Mouse (Mus musculus) cerebellum, adult 2 months (tissue): Measurements from ENCODE around the gene Casc4. TPM values are rescaled to one million over a fixed set of nuclear protein-coding genes. Genes with fewer than 3 reads are reported as not detected.
"Not testable (repeated sequence)": the region's sequence is repeated elsewhere in the genome, so short reads cannot be mapped to it uniquely, and the experiment has no call there.

Experiments used
- DNase-seq, 2 experiments: peaks; one replicate each; pipeline ENCODE4 v3.0.0; 2021
- H3K27ac ChIP-seq: fragments of 200-500 bp; 2 replicates; pipeline ENCODE4 v1.5.1; 2012; ENCODE audit warnings: low read length, control low read depth, inconsistent platforms; ENCODE audit not compliant: insufficient read depth
- H3K27me3 ChIP-seq: fragments of 200-500 bp; 2 replicates; pipeline ENCODE4 v1.6.1; 2012; ENCODE audit warnings: inconsistent platforms, mild to moderate bottlenecking, low read length, moderate library complexity; ENCODE audit not compliant: control insufficient read depth, insufficient read depth
- H3K4me1 ChIP-seq: fragments of 200-500 bp; 2 replicates; pipeline ENCODE4 v1.6.1; 2011; ENCODE audit warnings: low read length; ENCODE audit not compliant: control insufficient read depth, insufficient read depth
- H3K4me3 ChIP-seq: fragments of 200-500 bp; replicated peaks from 2 replicates; pipeline ENCODE3; 2011; ENCODE audit warnings: mild to moderate bottlenecking, low read depth, low read length, control low read depth; ENCODE audit not compliant: insufficient read depth
- CTCF ChIP-seq: fragments of 200-500 bp; IDR thresholded peaks from 2 replicates; pipeline ENCODE4 v1.5.1; 2011; ENCODE audit warnings: low read depth, mild to moderate bottlenecking, control low read depth, low read length, moderate library complexity, borderline replicate concordance; ENCODE audit not compliant: insufficient read depth
- POLR2A ChIP-seq: fragments of 200-500 bp; IDR thresholded peaks from 2 replicates; pipeline ENCODE4 v1.6.1; 2011; ENCODE audit warnings: low read length, control low read depth, borderline replicate concordance; ENCODE audit not compliant: insufficient read depth
- WGBS: fragments of 180-500 bp; shearing (Covaris S2); methylation state at CpG from one replicate; pipeline ENCODE4 v1.1.7; 2018; 5-methylcytosine and 5-hydroxymethylcytosine counted together
- polyA plus RNA-seq: library from polyadenylated mRNA; depleted of rRNA; stranded (reverse); fragments of >200 nt; gene quantifications from 2 replicates; pipeline ENCODE4 v1.2.3, GENCODE M21; 2012

The Casc4 gene
- polyA plus RNA-seq, 1 experiment = 36.3 TPM

DNA sequence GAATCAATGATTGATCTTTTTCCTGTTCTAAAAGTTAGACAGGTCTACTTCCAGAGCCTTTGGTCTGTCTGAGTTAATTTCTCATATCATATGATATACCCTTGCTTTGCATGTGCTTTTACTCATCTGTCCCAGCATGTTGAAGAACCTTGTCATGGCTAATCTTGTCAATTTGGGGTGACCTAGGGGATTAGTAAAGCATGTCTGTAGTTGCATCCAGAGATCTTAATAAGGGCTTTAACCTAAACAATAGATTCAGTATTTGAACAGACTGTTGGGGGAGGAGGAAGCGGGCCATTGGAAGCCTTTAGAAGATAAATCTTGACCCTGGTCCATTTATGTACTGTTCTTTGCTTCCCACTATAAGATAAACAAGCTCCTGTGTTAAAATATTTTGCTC, 12.7 kb downstream of the Casc4 start:
- Histone ChIP-seq H3K4me3 (no peak overlapping the region), H3K4me1 (no peaks in the 10 kb centered on the region), H3K27me3 (no peaks in the 10 kb centered on the region), H3K27ac (no peak overlapping the region)
- TF ChIP-seq POLR2A (no peak), CTCF (no peak)
- no peak for DNase-seq
- 97% methylated on average over 1 of the region's 1 CpGs for WGBS

DNA sequence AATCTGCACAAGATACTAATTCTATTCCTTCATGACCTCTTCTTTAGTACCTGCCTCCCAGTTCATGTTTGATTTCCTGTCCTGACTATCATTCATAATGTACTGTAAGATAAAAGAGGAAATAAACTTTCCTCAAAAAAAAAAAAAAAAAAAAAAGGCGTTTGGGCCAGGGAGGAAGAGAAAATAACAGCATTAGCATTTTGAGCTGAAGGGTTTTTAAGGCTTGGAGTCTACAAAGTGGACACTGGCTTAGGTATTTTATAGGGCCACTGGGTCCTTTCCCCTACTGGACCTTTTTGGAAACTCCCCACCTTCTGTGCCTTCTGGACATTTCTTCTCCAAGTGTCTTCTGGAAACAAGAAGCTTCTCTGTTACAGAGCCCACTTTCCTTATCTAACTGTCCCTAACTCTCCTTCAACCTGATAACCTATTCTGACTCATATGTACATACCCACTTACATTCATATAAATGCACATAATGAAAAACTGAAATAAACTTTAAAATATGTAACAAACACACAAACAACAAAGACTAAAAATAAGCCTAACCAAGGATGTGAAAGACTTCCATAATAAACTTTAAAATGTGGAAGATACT, 18.8 kb downstream of the Casc4 start:
- Histone ChIP-seq H3K4me1 (no peaks in the 10 kb centered on the region), H3K4me3 (no peak overlapping the region), H3K27me3 (no peaks in the 10 kb centered on the region), H3K27ac (no peak overlapping the region)
- WGBS = 100% methylated on average over 1 of the region's 1 CpGs
- no peak for DNase-seq
- no peak for TF ChIP-seq CTCF
- TF ChIP-seq POLR2A = no peak

GRCm38 (mm10) chr2:121886406-121886805, 19.6 kb downstream of the Casc4 start:
- 98% methylated on average over 1 of the region's 1 CpGs for WGBS
- DNase-seq = no peak
- no peaks in the 10 kb centered on the region for H3K27me3 ChIP-seq
- TF ChIP-seq POLR2A (no peak), CTCF (no peak)
- H3K4me1 ChIP-seq = no peaks in the 10 kb centered on the region
- no peak overlapping the region for H3K4me3 ChIP-seq
- no peak overlapping the region for H3K27ac ChIP-seq

- TF ChIP-seq POLR2A (no peak), CTCF (no peak)
- no peaks in the 10 kb centered on the region for H3K27me3 ChIP-seq
These were observed 22.1 kb downstream of the Casc4 start for GRCm38 (mm10) chr2:121888720-121889497.

DNA sequence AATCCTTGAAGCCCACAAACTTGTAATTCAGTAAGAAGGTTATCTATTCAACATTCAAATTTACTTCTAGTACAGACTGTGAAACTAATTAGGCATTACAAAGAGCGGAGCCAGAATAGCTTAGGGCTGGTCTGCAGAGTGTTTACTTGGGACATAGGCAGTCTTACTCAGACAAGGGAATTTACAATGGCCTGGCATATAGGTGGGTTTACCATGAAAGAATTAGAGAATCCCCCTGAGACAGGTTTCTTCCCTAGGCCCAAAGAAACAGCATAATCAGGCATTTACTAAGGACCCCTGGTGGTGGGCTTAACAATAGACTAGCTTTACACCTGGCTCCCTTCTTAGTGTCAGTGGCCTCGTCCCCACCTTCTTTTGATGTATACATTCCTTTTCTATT, 28.5 kb downstream of the Casc4 start:
- DNase-seq = no peak
- no peak for TF ChIP-seq POLR2A
- TF ChIP-seq CTCF = no peak
- Histone ChIP-seq H3K27me3 (no peaks in the 10 kb centered on the region), H3K27ac (no peak overlapping the region), H3K4me3 (no peak overlapping the region), H3K4me1 (no peaks in the 10 kb centered on the region)
- WGBS = 94% methylated on average over 2 of the region's 2 CpGs

More at GRCm38 (mm10) chr2:121888720-121889497, 22.1 kb downstream of the Casc4 start:
- H3K4me3 ChIP-seq = no peak overlapping the region
- 86% methylated on average over 3 of the region's 3 CpGs for WGBS
- no peaks in the 10 kb centered on the region for H3K4me1 ChIP-seq
- DNase-seq = no peak
- no peak overlapping the region for H3K27ac ChIP-seq

DNA sequence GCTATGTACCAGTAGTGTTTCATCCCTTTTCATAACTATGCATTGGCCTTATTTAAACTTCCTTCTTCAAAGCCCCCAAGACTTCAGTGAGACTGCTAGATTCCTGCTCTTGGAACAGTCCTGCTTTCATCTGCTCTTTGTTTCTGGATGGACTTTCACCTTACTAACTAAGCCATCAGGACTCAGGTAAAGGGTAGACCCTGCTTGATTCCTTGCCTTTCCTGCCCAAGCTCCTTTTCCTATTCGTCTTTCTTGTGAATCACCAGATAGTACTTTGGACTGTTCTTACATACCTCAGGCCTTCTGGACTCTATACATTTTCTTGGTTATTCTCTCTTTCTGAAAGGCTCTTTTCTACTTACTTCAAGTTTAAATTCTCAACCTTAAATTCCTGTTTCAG, 30.1 kb downstream of the Casc4 start:
- H3K27me3 ChIP-seq = no peaks in the 10 kb centered on the region
- 81% methylated on average over 1 of the region's 1 CpGs for WGBS
- no peak overlapping the region for H3K27ac ChIP-seq
- no peak for DNase-seq
- H3K4me1 ChIP-seq = no peaks in the 10 kb centered on the region
- no peak for TF ChIP-seq POLR2A
- TF ChIP-seq CTCF = no peak
- no peak overlapping the region for H3K4me3 ChIP-seq

DNA sequence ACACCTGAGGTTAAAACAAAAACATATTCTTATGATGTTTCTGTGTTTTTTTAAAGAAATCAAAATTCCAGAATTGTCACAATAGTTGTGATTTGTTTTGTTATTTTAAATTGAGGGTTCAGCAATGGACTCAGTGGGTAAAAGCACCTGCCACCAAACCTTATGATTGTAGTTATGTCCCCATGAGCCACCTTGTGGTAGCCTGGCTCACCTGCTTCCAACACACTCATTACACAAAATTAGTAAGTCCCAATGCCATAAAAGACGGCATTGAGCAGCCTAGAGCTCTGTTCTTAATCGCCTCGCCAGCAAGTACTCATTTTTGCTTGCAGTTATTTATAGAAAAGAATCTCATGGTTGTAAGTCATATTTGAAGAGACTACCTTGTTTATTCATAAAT, 43.2 kb downstream of the Casc4 start:
- no peak overlapping the region for H3K4me3 ChIP-seq
- no peak for DNase-seq
- WGBS = 77% methylated on average over 3 of the region's 3 CpGs
- H3K4me1 ChIP-seq = no peaks in the 10 kb centered on the region
- H3K27me3 ChIP-seq = no peaks in the 10 kb centered on the region
- H3K27ac ChIP-seq = no peak overlapping the region
- TF ChIP-seq CTCF = no peak; the same call in 1 of the 2 replicates
- no peak for TF ChIP-seq POLR2A

DNA sequence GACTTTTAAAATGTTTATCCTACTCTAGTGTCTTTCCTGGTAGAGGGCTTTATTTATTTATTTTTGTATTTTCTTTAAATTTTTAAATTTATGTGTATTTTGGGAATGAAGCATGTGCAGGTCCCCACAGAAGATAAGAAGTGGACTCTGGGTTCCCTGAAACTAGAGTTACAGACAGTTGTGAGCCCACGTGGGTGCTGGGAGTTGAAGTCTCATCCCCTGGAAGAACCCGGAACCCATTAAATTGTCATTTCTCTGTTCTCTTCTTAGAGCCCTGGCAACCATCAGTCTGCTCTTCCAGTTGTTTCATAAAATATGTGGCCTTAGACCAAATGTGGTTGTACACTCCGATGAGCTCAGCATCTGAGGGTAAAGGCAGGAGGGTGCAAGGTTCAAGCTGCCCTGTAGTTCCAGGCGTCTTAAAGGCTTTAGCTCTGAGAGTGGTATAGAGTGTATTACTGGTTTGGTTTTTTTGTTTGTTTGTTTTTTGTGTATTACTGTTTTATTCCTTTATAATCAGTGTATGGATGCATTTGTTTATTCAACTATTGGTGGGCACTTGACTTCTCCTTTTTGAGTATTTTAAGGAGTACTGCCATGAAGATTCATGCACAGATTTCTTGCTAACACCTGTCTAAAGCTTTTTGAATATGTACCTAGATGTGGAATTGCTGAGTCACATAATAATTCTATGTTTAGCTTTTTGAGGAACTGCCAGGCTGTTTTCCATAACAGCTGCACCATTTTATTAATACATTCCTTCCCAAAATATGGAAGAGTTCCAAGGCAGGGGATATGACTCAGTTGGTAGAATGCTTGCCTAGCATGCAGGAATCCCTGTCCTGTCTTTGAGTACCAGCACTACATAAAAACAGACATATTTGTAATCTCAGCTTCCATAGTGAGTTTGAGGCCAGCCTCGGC, 49.5 kb downstream of the Casc4 start:
- DNase-seq = peak in 1 of 2 experiments; percentile 12
- 90% methylated on average over 5 of the region's 5 CpGs for WGBS
- Histone ChIP-seq H3K27ac (no peak overlapping the region), H3K4me3 (no peak overlapping the region), H3K27me3 (no peaks in the 10 kb centered on the region), H3K4me1 (no peaks in the 10 kb centered on the region)
- TF ChIP-seq CTCF (no peak), POLR2A (no peak)

DNA sequence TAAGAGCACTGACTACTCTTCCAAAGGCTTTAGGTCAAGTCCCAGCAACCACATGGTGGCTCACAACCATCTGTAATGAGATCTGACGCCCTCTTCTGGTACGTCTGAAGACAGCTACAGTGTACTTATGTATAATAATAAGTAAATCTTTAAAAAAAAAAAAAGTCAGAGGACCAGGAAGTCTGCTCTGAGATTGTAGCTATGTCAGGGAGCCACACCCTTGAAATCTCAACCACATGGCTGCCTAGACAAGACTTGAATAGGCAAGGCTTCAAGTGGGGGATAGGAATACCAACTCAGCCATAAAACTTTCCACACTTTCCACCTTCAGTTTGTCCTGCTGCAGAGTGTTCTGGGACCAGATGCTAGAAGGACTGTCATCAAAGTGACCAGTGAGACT, 70.9 kb downstream of the Casc4 start:
- H3K27me3 ChIP-seq, H3K27ac ChIP-seq, H3K4me1 ChIP-seq, H3K4me3 ChIP-seq, DNase-seq: not testable (repeated sequence)
- WGBS = 80% methylated on average over 2 of the region's 2 CpGs
